Mouse (Mus musculus) hindbrain, embryonic 14.5 days (tissue): Measurements from ENCODE around the gene Nosip. TPM values are rescaled to one million over a fixed set of nuclear protein-coding genes. Genes with fewer than 3 reads are reported as not detected.
"Not testable (repeated sequence)": the region's sequence is repeated elsewhere in the genome, so short reads cannot be mapped to it uniquely, and the experiment has no call there.

ENCODE experiments used
- ATAC-seq: fragments of 200-750 bp; cut with Nextera tagmentation; 2 replicates; pipeline ENCODE4 v1.8.0; 2017; ENCODE audit warnings: moderate number of reproducible peaks, mild to moderate bottlenecking, moderate TSS enrichment, moderate library complexity; ENCODE audit not compliant: low FRiP score
- DNase-seq: peaks from one replicate; pipeline ENCODE4 v3.0.0-alpha.2; 2015; ENCODE audit warnings: low spot score
- H3K27ac ChIP-seq: fragments of 300-500 bp; sonication (generic); 2 replicates; pipeline ENCODE4 v1.5.1; 2014; ENCODE audit warnings: mild to moderate bottlenecking, moderate library complexity
- H3K27me3 ChIP-seq: fragments of 300-500 bp; sonication (generic); 2 replicates; pipeline ENCODE4 v1.6.1; 2014; ENCODE audit warnings: mild to moderate bottlenecking, low read length, mixed read lengths; ENCODE audit not compliant: control insufficient read depth, insufficient read depth
- H3K36me3 ChIP-seq: fragments of 300-500 bp; sonication (generic); replicated peaks from 2 replicates; pipeline ENCODE4 v1.6.1; 2014; ENCODE audit not compliant: control insufficient read depth, insufficient read depth
- H3K4me1 ChIP-seq: fragments of 300-500 bp; sonication (generic); replicated peaks from 2 replicates; pipeline ENCODE4 v1.6.1; 2014; ENCODE audit warnings: antibody characterized with exemption, low read length, mixed read lengths; ENCODE audit not compliant: control insufficient read depth, insufficient read depth
- H3K4me2 ChIP-seq: fragments of 300-500 bp; sonication (generic); replicated peaks from 2 replicates; pipeline ENCODE4 v1.6.1; 2014; ENCODE audit warnings: mild to moderate bottlenecking, moderate library complexity
- H3K4me3 ChIP-seq: fragments of 300-500 bp; sonication (generic); replicated peaks from 2 replicates; pipeline ENCODE4 v1.5.1; 2014; ENCODE audit warnings: mild to moderate bottlenecking, low read length
- H3K9ac ChIP-seq: fragments of 300-500 bp; sonication (generic); 2 replicates; pipeline ENCODE4 v1.6.1; 2014
- H3K9me3 ChIP-seq: fragments of 300-500 bp; sonication (generic); 2 replicates; pipeline ENCODE4 v1.6.1; 2016; ENCODE audit warnings: low read length; ENCODE audit not compliant: control insufficient read depth
- WGBS: fragments of 180-500 bp; shearing (Covaris S2); extraction: QIAGEN DNeasy Blood & Tissue Kit; methylation state at CpG from one replicate; pipeline ENCODE4 v1.1.7; 2014; 5-methylcytosine and 5-hydroxymethylcytosine counted together
- microRNA counts: library from miRNA; unstranded; fragments of <30 nt; microRNA quantifications from one replicate; lab custom pipeline; 2016
- microRNA-seq: library from miRNA; unstranded; fragments of <30 nt; microRNA quantifications from one replicate; pipeline ENCODE4, GENCODE M21; 2016
- polyA plus RNA-seq: library from polyadenylated mRNA; unstranded; fragments of >200 nt; fragmentation: Nextera tagmentation; extraction: Ambion mirVana; gene quantifications from 2 replicates; pipeline ENCODE4 v1.2.1, GENCODE M21; 2014

Gene Nosip
- polyA plus RNA-seq, 1 experiment from 2014 or later, result 62.1 TPM

DNA sequence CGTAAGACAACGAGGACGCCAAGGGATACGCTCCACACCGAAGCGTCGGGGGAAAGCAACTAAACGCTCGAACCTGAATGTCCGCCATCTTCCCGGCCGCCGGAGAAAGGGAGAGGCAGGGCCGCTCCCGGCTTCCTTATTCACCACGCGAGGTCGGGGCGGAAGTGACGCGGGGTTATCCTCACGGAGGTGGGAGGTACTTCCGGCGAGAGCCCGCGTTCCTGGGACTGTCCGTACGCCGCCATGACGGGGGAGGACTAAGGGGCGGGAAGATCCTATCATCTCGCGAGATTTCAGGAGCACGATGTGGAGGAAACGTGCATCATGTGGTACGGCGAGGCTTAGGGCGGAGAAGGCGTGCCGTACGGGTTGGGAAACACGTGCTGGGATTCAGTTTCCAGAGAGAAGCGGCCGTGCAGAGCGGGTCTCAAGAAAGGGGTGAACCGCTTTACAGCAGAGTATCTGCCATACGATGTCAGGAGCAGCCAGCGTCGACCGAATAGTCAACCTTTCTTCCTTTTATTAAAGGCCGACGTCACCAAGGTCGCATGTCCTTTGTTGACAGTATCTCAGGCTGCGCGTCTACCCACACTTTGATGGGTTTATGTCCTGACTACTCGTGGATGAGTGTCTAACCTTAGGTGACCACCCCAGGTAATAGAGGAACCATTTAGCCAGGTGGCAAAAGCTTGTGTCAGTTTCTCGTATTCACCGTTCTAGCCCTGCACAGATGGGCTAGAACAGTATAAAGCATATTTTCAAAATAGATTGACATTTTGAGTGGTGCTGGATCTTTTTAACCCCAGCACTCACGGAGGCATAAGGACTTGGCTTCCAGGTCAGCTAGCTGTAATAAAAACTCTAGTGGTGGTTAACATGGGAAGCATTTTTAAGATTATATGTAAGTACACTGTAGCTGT, 62.3 kb downstream of the Nosip start, which contains the start of gene Rps11:
Gene Rps11 (minus strand): TSS at position 216 of the 920 bp plus-strand sequence.
- Histone ChIP-seq H3K4me2 (peak within 1 kb of the TSS; percentile 96), H3K9me3 (no peaks in the 10 kb centered on the region), H3K4me1 (peaks cover 31% of the 10 kb centered on the region), H3K36me3 (peaks cover 68% of the 10 kb centered on the region), H3K27me3 (no peaks in the 10 kb centered on the region), H3K9ac (peak within 1 kb of the TSS; percentile 98), H3K27ac (peak within 1 kb of the TSS; percentile 91), H3K4me3 (peak within 1 kb of the TSS; percentile 92)
- under 1% methylated on average over 59 of the region's 59 CpGs for WGBS
- ATAC-seq (peak; percentile 88), DNase-seq (peak; percentile 99)

DNA sequence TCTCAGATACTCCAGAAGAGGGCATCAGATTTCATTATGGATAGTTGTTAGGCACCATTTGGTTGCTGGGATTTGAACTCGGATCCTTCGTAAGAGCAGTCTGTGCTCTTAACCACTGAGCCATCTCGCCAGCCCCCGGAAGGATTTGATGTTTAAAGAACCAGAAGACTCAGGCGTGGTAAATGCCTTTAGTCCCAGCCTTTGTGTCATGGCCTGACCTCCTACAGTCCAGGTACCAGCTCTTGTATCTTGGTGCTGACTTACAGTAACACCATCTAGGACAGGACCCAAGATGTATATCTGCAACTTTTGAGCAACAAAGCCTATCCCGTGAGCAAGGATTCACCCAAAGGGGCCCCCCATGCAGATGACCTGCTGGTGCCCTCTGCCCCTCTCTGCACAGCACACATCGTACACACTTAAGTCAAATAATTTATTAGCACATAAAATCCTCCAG, 62.9 kb downstream of the Nosip start:
- H3K27ac ChIP-seq, result peak overlapping the region; percentile 86
- DNase-seq (no peak), ATAC-seq (no peak)
- H3K4me3 ChIP-seq, result no peak overlapping the region
- peaks cover 32% of the 10 kb centered on the region for H3K4me1 ChIP-seq
- H3K27me3 ChIP-seq, result no peaks in the 10 kb centered on the region
- H3K4me2 ChIP-seq, result peak overlapping the region; percentile 62
- peak overlapping the region; percentile 56 for H3K9ac ChIP-seq
- 15% methylated on average over 7 of the region's 7 CpGs for WGBS
- H3K36me3 ChIP-seq, result peaks cover 62% of the 10 kb centered on the region
- H3K9me3 ChIP-seq, result no peaks in the 10 kb centered on the region

DNA sequence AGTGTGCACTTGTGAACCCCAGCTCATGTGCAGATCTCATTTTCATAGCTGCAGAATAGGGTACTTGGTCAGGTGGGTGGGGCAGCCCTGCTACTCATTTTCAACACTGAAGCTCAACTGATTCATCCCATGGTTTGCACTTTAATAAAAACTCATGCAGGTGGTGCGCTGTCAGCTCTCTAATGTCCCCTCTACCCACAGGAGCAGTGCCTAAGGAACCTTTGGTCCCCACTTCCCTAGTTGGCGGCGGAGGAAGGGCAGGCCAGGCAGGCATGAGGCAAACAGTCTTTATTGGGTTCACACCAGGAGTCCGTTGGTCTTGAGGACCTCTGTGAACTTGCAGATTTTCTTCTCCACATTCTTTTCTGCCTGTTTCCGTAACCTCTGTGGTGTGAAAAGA, 63.4 kb downstream of the Nosip start:
- not testable (repeated sequence) for H3K27ac ChIP-seq, H3K9me3 ChIP-seq, H3K4me3 ChIP-seq, H3K27me3 ChIP-seq, H3K9ac ChIP-seq, DNase-seq, ATAC-seq
- Histone ChIP-seq H3K4me1 (peaks cover 32% of the 10 kb centered on the region), H3K4me2 (peak overlapping the region; percentile 62; the same call in 1 of the 2 replicates), H3K36me3 (peaks cover 57% of the 10 kb centered on the region)
- 62% methylated on average over 5 of the region's 5 CpGs for WGBS

GRCm38 (mm10) chr7:45126147-45126843, 64.1 kb downstream of the Nosip start:
- H3K36me3 ChIP-seq, result peaks cover 50% of the 10 kb centered on the region
- no peak for ATAC-seq
- H3K9ac ChIP-seq, result peak overlapping the region; percentile 97
- H3K27ac ChIP-seq, result no peak overlapping the region
- 83% methylated on average over 17 of the region's 17 CpGs for WGBS
- H3K4me3 ChIP-seq, result peak overlapping the region; percentile 81; the same call in 1 of the 2 replicates
- no peak for DNase-seq
- peak overlapping the region; percentile 69 for H3K4me2 ChIP-seq
- H3K27me3 ChIP-seq, result no peaks in the 10 kb centered on the region
- peaks cover 32% of the 10 kb centered on the region for H3K4me1 ChIP-seq
- no peaks in the 10 kb centered on the region for H3K9me3 ChIP-seq

DNA sequence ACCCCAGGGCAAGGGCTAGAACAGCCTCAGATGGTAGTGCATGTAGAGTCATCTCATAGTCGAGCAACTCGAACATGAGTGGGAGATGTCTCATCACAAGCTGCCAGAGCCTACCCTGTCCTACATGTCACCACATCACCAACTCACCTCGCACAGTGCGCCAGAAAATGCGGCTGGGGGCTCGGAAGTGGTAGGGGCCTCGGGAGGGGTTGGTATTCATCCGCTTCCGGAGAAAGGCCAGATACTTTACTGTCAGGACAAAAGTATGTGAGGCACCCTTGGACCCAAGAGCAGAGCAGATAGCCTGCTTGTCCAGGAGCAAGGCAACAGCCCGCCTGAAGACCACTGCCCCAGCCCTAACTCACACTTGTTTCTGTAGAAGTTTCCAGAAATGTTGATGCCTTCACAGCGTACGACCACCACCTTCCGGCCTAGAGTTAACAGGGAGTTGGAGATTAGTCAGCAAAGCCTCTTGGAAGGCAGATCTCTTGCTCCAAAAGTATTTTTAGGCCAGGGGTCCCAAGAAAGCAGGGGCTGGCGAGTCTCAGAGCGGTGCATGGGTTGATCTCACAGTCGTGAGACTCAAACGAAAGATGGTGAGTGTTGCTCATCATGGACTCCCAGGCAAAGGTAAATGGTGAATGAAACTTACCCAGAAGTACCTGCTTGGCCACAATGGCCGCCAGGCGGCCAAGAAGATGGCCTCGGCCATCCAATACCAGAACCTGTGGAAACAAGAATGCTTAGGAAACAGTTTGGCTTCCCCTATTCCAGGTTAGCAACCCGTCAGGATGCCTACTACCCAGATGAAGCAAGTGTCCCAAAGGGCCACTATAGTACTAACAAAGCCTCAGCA, 64.8 kb downstream of the Nosip start:
- Histone ChIP-seq H3K4me2 (peak overlapping the region; percentile 69), H3K36me3 (peaks cover 43% of the 10 kb centered on the region), H3K4me1 (peaks cover 32% of the 10 kb centered on the region), H3K4me3 (peak overlapping the region; percentile 81), H3K9me3 (no peaks in the 10 kb centered on the region), H3K9ac (peak overlapping the region; percentile 97), H3K27me3 (no peaks in the 10 kb centered on the region), H3K27ac (peak overlapping the region; percentile 88; the same call in 1 of the 2 replicates)
- WGBS, result 56% methylated on average over 21 of the region's 21 CpGs
- ATAC-seq (no peak), DNase-seq (no peak)

MicroRNAs within 50 kb of the gene (microRNA counts, 519-probe panel; counts per million panel counts)
- 4,447 counts per million, percentile 40 among the panel's probes with 10 or more counts for microRNA mmu-miR-150 (lab: Ali Mortazavi, UCI)

Small RNA genes lying within 50 kb of the gene (microRNA-seq; reads per million reads assigned to microRNA genes)
- gene Mir150, result 156 reads per million, percentile 55 among the genes with 10 or more reads in this experiment
- gene Mir5121, result 16.5 reads per million, percentile 34 among the genes with 10 or more reads in this experiment
- gene Mir7054, result 0.65 reads per million

Other genes starting within 250 kb of the Nosip start
- gene Nup62, start 246.3 kb upstream of the Nosip start, polyA plus RNA-seq, result 25.4 and 30.0 TPM in 2 replicates
- 1.3 TPM in 2 replicates for gene Il4i1, start 246.0 kb upstream of the Nosip start, polyA plus RNA-seq
- gene Atf5, start 245.8 kb upstream of the Nosip start, polyA plus RNA-seq, result 2.2 and 2.5 TPM in 2 replicates
- gene Akt1s1, start 213.4 kb upstream of the Nosip start, polyA plus RNA-seq, result 57.6 and 59.1 TPM in 2 replicates
- gene Tbc1d17, start 213.3 kb upstream of the Nosip start, polyA plus RNA-seq, result 98.5 and 104 TPM in 2 replicates
- gene Pnkp, start 205.3 kb upstream of the Nosip start, polyA plus RNA-seq, result 23.4 and 26.5 TPM in 2 replicates
- 430 and 454 TPM in 2 replicates for gene Ptov1, start 192.6 kb upstream of the Nosip start, polyA plus RNA-seq
- 87.5 and 90.6 TPM in 2 replicates for gene Med25, start 169.7 kb upstream of the Nosip start, polyA plus RNA-seq
- gene Fuz, start 166.3 kb upstream of the Nosip start, polyA plus RNA-seq, result 15.9 and 16.0 TPM in 2 replicates
- gene Ap2a1, start 132.9 kb upstream of the Nosip start, polyA plus RNA-seq, result 123 and 135 TPM in 2 replicates
- gene Tsks, start 119.2 kb upstream of the Nosip start, polyA plus RNA-seq, result 0.14 and 0.33 TPM in 2 replicates
- 53.3 and 53.8 TPM in 2 replicates for gene Cpt1c, start 87.6 kb upstream of the Nosip start, polyA plus RNA-seq
- 194 and 210 TPM in 2 replicates for gene Prmt1, start 75.9 kb upstream of the Nosip start, polyA plus RNA-seq
- gene Irf3, start 64.8 kb upstream of the Nosip start, polyA plus RNA-seq, result 52.1 and 56.9 TPM in 2 replicates
- 9.2 and 12.6 TPM in 2 replicates for gene Bcl2l12, start 63.7 kb upstream of the Nosip start, polyA plus RNA-seq
- 59.7 and 61.9 TPM in 2 replicates for gene Scaf1, start 46.1 kb upstream of the Nosip start, polyA plus RNA-seq
- gene Rras, start 44.5 kb upstream of the Nosip start, polyA plus RNA-seq, result 14.2 and 15.2 TPM in 2 replicates
- gene Prr12, start 9.5 kb upstream of the Nosip start, polyA plus RNA-seq, result 16.5 and 16.8 TPM in 2 replicates
- 12.8 and 13.9 TPM in 2 replicates for gene Prrg2, start 248 bp downstream of the Nosip start, polyA plus RNA-seq
- 77.7 and 93.3 TPM in 2 replicates for gene Rcn3, start 29.8 kb downstream of the Nosip start, polyA plus RNA-seq
- gene Fcgrt, start 41.4 kb downstream of the Nosip start, polyA plus RNA-seq, result 37.7 and 40.5 TPM in 2 replicates
- 767 and 952 TPM in 2 replicates for gene Rps11, start 62.0 kb downstream of the Nosip start, polyA plus RNA-seq
- gene Rpl13a, start 66.3 kb downstream of the Nosip start, polyA plus RNA-seq, result 725 and 835 TPM in 2 replicates
- gene Gm45713, start 73.8 kb downstream of the Nosip start, polyA plus RNA-seq, result 0.22 TPM in 1 of 2 replicates, not detected in the other
- gene Flt3l, start 74.0 kb downstream of the Nosip start, polyA plus RNA-seq, result 1.7 and 1.8 TPM in 2 replicates
- 91.0 and 93.5 TPM in 2 replicates for gene Pih1d1, start 91.9 kb downstream of the Nosip start, polyA plus RNA-seq
- gene Aldh16a1, start 92.2 kb downstream of the Nosip start, polyA plus RNA-seq, result 16.0 and 21.3 TPM in 2 replicates
- 0.47 and 0.48 TPM in 2 replicates for gene Slc17a7, start 101.5 kb downstream of the Nosip start, polyA plus RNA-seq
- not detected in 2 replicates for gene Gfy, start 117.1 kb downstream of the Nosip start, polyA plus RNA-seq
- gene Pth2, start 118.6 kb downstream of the Nosip start, polyA plus RNA-seq, result 0.83 TPM in 1 of 2 replicates, not detected in the other
- 0.50 and 0.57 TPM in 2 replicates for gene Ccdc155, start 142.5 kb downstream of the Nosip start, polyA plus RNA-seq
- 8.7 and 11.3 TPM in 2 replicates for gene Dkkl1, start 149.7 kb downstream of the Nosip start, polyA plus RNA-seq
- 37.7 and 48.0 TPM in 2 replicates for gene Tead2, start 153.3 kb downstream of the Nosip start, polyA plus RNA-seq
- 0.94 and 1.2 TPM in 2 replicates for gene Cd37, start 176.7 kb downstream of the Nosip start, polyA plus RNA-seq
- 0.33 and 0.67 TPM in 2 replicates for gene Slc6a16, start 178.7 kb downstream of the Nosip start, polyA plus RNA-seq
- not detected in 2 replicates for gene Slc6a21, start 215.1 kb downstream of the Nosip start, polyA plus RNA-seq